Mouse (Mus musculus) heart, postnatal 0 days (tissue): ENCODE results near the gene Pias4.

Source experiments
- CTCF ChIP-seq: IDR thresholded peaks from 2 replicates; pipeline ENCODE4 v1.5.1; 2016; ENCODE audit warnings: antibody characterized with exemption, control low read depth, low read depth
- EP300 ChIP-seq: IDR thresholded peaks from 2 replicates; pipeline ENCODE4 v1.6.1; 2016; ENCODE audit warnings: antibody characterized with exemption, low read depth

DNA sequence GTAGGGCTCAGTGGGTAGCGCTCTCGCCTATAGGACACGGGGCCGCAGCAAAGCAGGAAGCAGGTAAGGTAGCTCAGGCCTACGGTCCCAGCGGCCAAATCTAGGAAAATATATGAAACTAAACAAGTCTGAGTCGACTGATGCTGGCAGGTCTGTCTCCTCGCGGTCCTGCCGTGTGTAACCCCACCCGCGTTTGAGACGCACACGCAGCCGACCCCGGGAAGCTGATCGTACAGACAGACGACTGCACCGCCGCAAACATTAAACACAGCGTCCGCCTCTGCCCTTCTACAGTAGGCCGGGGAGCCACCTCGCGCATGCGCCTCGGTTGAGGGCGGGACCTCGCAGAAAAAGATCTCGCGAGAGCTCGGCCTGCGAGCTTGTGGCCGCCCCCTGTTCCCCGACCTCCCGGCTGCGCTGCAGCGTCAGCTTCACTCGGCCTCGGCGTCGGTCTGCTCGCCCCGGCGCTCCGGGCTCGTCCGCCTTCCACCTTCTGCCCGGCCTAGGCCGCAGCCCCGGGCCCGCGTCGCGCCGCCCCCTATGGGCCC is 62.1 kb downstream of the Pias4 start, which contains the start of gene Map2k2:
- TF ChIP-seq CTCF (0 out of 2 replicates have a peak, but pooled peaks have one; percentile 9), EP300 (peak; percentile 91; the same call in 1 of the 2 replicates)
